Mouse (Mus musculus) Muller cell, postnatal 12 days (primary cell): ENCODE measurements around the gene Cdc42ep2.
A peak's percentile ranks its signal among the peaks of the same experiment; 100 is the strongest.
"Not testable (repeated sequence)": the region's sequence is repeated elsewhere in the genome, so short reads cannot be mapped to it uniquely, and the experiment has no call there.

Experiments
- DNase-seq: peaks from one replicate; pipeline ENCODE4 v3.0.0-alpha.2; 2015; ENCODE audit errors: inconsistent ontology term

The Cdc42ep2 gene

DNA sequence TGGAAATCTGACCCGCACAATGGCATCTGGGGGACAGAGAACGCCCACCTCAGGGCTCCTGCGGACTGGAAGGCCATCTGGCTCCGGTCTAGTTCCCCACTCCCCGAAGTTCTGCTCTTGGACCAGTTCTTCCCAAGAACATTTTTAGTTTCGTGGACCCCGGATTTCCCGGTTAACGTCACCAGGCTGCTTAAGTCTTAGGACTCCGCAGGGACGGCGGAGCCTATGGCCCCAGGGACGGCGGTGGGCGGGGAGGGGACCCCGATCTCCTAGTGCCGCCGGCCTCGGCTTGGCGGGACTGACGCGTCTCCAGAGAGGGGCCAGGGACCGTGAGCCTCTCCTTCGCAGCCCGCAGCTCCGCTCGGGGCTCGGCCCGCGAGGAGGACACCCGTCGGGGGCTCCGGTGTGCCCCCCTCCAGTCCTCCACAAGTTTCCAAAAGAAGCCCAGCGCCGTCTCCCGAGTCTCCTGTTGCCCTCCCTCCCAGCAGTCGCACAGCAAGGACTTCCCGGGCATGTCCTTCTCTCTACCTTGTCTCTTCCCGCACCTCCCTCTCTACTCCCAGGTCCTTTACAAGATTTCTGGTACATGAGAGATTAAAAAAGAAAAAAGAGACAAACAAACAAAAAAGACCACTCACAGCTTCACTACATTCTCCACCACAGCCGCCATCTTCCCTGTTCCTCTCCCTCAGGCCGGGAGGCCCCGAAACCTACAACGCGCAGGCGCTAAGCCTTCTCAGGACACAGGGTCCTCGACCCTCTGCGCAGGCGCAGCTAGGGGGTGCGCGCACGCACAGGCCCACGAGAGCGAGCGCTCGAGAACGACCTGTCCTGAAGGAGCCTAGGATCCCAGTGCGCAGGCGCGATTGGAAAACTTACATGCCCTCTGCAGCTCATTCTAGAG lies 12.3 kb downstream of the Cdc42ep2 start:
- DNase-seq: peak; percentile 99

DNA sequence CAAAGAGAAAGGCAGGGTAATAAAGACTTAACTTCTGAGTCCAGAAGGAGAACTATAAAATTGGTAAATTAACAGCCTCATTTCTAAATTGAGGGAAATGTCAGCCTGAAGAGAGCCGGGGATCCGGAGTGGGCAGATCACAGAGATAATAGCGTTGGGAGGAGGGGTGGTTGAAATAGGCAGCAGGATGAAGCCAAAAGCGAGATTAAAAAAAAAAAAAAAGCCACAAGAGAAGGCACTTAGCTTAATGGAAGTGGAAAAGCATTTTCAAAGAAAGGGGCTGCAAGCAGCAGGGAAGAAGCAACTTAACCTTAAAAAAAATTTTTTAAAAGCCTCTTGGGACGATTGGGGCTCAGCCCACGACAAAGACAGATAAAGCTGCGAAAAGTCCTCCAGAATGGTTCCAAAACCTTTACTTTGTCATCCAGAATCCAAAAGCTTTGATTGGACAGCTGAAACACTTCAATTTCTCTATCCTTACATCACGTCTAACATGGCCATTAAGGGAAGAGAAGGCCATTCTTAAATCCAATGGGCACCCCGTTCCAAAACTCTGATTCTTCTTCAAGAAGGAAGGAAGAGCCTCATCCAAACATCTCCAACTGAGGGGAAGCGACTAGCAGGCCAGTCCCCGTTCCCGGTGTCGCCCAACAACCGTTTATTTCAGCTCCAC lies 13.1 kb downstream of the Cdc42ep2 start:
- DNase-seq: no peak

- DNase-seq: peak; percentile 84
These were observed 14.4 kb downstream of the Cdc42ep2 start for GRCm38 (mm10) chr19:5910221-5910620.

DNA sequence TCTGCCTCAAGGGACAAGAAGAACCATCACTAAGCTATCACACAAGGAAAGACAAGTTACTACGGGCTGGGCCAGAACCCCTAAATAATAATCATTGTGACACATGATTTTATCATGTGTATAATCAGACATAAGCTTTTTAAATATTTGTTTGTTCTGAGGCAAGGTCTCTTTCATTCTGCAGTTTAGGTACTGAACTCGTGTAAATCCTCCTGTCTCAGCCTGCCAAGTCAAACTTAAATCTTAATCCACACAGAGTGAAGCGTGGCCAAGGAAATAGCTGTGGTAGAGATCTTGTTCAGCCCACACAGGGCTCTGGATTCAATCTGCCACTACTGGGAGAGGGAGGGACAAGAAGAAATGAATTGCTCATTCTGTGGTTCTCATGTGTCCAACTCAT lies 17.3 kb downstream of the Cdc42ep2 start:
- no peak for DNase-seq

- peak; percentile 96 for DNase-seq
These were observed 30.5 kb downstream of the Cdc42ep2 start, which contains the start of gene Tigd3 for GRCm38 (mm10) chr19:5894002-5894678. Gene Tigd3, minus strand, starts transcription at chr19:5894149.

DNA sequence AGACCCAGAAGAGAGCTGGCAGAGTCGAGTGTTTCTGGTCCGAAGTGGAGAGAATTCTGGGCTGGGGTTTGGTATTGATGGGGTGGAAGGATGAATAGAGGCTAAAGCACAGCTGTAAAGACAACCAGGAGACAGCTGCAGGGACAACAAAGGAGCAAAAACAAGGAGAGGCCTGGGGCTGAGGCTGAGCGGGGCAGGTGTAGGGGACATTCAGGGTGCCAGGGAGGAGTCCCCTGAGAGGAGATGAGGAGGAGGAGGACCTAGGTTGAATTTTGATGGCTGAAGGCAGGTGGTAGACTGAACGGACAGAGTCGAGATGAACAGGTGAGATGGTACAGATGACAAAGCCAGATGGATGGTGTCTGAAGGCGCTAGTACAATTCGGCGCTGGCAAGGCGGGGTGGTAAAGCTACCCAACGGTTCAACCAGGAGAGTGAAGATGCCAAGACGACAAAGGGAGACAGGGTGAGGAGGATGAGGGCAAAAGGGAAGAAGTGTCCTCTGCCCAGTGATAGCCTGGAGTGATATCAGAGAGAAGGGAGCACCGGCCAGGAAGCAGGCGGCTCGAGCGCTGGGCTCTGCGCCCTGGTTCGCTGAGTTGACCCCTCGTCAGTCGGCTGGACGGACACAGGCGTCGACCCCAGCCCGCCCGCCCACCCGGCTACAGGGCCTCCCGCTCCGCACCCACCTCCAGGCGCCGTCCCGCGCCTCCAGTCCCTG lies 31.2 kb downstream of the Cdc42ep2 start:
- no peak for DNase-seq

DNA sequence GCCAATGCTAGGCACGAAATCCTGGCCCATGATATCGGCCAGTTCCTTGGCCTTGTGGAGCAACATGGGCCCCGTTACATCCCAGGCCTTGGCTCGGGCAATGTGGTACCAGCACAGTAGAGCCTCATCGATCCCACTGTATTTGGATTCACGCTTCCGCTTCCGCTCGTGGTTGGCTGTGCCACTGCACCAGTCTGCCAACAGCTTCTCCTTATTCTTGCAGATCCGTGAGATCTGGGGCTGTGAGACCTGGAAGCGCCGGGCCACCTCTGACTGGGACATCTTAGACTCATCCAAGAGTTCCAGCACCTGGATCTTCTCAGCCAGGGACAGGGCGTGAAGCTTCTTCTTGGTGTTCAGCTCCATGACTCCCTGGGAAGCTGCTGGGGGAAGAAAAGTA lies 31.9 kb downstream of the Cdc42ep2 start:
- DNase-seq: no peak

DNA sequence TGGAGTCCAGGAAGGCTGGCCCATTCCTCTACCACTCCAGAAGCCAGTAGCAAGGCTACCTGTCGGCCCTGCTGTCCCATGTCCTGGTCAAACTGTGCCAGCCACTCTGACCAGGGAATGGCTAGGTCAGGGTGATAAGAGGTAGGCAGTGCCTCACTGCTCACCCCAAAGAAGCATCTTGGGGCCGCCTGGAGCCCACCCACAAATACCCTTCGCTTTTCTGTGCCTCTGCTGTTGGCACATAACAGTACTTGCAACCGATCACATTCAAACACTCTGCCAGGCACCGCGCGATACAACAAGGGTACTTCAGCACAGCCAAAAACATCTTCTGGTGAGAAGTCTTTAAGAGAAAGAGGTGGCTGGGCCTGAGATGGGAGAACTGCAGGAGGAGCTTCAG lies 32.4 kb downstream of the Cdc42ep2 start:
- DNase-seq: no peak

DNA sequence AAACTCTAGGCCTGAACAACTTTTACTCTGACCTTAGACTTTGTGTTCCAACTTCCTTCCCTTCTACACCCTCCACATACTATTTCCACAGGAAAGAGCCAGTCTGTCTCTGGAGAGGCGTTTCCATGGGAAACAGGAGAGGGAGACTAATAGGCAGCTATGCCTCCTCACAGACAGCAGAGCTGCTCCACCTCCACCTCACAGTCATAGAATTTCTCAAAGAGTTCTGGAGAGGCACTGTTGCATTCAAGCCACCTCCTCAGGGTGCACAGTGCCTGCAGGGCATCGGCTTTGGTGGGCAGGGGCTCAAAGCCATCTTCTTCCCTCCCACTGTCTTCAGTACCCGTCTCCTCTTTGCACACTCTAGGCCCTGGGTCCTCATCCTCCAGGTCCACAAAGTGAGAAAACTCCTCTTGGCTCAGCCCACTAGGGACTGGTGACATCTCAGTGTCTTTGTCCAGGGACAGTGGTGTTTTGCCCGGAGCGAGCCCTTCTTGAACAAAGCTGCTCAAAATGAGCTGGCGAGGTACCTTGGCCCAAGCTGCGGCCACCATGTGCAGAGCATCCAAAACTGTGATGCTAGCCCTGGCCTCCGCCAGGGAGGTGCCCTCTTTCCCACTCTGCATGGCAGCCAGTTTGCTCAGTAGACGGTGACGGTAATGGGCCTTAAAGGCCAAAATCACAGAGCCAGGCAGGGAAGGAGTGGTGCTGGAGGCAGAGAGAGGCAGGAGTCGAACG lies 32.9 kb downstream of the Cdc42ep2 start:
- no peak for DNase-seq

- DNase-seq: no peak
These were observed 35.4 kb downstream of the Cdc42ep2 start for GRCm38 (mm10) chr19:5889211-5889610.

DNA sequence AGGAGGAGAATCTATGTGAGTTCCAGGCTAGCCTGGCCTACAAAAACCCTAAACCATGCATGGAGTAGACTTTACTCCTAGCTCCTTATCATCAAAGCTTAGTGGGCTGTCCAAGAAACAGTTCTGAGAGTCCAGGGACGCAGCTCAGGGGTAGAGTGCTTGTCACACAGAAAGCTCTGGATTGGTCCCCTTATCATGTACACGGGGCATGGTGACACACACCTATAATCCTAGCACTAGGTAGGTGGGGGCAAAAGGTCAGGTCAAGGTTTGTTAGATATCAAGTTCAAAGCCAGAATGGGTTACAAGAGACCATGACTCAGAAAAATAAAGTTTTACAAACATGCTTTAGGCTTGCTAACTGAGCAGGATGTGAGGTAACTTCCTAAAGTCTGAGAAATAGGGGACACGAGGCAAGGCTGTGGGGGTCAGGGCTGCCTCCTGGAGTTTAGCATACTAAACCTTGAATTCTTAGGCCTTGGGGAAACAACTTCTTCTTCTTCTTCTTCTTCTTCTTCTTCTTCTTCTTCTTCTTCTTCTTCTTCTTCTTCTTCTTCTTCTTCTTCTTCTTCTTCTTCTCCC lies 37.3 kb downstream of the Cdc42ep2 start:
- no peak for DNase-seq

GRCm38 (mm10) chr19:5885838-5886237 lies 38.8 kb downstream of the Cdc42ep2 start:
- DNase-seq: no peak

DNA sequence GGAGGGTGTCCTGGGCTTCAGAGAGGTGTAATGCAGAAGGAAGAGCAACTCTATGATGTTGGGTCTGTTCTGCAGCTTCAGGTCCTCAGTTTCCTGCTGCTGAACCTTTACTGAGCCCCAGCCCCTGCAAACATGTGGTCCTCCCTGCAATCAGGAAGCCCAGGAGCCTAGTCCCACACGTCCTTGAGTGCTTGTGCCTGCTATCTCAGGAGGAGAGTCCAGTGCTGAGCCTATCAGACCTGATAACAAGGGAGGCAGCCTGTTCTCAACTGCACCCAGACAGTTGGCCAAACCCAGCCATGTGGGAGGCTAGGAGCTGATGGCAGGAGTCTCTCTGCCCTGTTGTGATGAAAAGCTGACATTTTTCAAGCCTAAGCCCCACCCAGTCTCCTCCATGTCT lies 40.7 kb downstream of the Cdc42ep2 start:
- DNase-seq: no peak

- DNase-seq: not testable (repeated sequence)
These were observed 42.5 kb downstream of the Cdc42ep2 start for GRCm38 (mm10) chr19:5882079-5882478.

DNA sequence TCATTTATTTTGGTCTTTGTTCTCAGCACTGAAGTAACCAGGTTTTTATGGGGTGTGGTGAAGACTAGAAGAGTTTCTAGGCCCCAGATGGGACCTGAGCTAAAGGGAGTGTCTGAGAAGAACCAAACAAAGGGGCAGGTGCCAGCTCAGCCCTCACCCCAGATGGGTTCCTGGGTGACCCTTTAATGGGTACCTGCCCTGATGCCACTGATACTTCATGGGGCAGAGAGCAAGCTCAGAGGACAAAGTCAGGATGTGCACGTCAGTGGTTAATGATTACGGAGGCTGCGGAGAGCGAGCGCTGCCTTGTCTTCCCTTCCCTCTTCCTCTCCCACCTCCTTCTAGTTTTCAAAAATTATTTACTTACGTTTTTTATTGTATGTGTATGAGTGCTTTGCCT lies 43.5 kb downstream of the Cdc42ep2 start:
- no peak for DNase-seq

GRCm38 (mm10) chr19:5879735-5880134 lies 44.9 kb downstream of the Cdc42ep2 start:
- no peak for DNase-seq

DNA sequence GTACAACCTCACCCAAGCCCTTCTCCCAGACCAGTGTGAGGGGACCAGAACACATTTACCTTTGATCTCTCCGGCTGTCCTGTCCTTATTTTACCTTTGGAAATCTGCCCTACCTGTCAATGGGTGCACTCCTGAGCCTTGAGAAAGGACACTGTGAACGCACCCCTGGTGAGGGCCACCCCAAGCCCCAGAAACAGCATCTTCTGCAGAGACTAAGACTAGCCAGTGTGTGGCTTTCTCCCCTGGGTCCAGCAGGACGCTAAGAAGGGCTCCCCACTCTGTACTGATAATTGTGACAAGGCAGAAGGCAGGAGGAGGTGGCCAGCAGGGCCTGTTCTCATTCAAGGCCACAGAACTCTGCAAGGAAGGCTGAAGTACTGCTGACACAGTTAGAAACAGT lies 45.7 kb downstream of the Cdc42ep2 start:
- no peak for DNase-seq

GRCm38 (mm10) chr19:5878362-5878722 lies 46.3 kb downstream of the Cdc42ep2 start:
- no peak for DNase-seq

DNA sequence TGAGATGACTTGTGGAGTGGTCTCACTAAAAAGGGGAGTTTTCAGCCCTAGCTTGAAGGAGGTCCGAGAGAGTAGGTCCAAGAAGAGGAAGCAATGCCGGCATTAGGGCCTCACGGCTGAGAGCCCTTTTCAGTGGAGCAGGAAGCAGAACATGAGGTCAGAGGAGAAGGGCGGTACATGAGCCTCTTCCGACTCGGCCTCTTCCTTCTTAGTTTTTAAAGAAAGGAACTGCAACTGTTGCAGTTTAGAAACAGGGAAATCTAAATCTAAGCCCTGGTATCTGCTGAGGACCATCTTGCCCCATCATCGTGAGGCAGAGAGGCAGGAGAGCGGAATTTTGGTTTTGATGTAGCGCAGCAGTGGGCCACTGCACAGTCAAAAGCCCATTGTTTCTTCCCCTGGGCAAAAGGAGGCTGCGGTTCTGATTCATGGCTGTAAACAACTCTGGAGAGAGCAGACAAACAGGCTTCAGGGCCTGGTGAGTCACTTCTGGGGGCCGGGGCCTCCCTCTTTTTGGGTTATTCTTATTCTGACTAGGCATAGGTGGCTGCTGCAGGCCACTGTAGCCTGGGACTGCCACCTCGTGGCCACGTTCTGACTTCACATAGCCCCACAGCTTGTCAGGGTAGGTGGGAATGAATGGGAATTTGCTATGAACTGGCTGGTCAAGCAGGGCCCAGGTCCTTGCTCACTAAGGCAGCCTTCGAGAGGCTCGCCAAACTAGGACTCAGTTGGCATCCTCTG lies 46.8 kb downstream of the Cdc42ep2 start, which contains the start of gene Slc25a45:
Gene Slc25a45, plus strand, starts transcription at position 191 of the 744 bp plus-strand sequence.
- peak; percentile 98 for DNase-seq

DNA sequence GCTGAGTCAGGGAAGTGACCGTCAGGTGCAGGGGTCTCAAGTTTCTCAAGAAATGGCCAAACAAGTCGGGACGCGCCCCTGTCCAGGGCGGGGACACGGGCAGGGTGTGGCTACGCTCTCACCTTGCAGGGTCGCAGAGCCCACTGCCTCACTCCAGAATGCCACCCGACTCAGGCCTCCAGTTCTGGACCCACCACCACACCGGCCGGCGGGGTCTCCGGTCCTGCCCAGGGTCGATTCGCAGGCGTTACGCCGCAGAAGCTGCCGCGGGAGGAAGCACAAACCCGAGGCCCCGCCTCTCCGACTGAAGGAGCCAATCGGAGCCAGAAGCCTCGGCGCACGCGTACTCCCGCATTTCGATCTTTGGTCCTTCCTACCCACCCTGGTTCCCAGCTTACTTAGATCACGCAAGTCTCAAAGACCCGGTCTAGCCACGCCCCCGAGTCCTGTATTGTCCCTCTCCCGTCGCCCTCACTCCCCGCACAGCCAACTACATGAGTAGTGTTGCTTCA lies 49.6 kb downstream of the Cdc42ep2 start, which contains the start of gene Frmd8:
Gene Frmd8, minus strand, starts transcription at position 306 of the 512 bp plus-strand sequence.
- DNase-seq: peak; percentile 90
